Mouse (Mus musculus) embryo, embryonic 11 days (tissue): ENCODE data around the gene Rpl18.

Experiments
- DNase-seq: peaks from one replicate; pipeline ENCODE4 v3.0.0-alpha.2; 2015

The Rpl18 gene

DNA sequence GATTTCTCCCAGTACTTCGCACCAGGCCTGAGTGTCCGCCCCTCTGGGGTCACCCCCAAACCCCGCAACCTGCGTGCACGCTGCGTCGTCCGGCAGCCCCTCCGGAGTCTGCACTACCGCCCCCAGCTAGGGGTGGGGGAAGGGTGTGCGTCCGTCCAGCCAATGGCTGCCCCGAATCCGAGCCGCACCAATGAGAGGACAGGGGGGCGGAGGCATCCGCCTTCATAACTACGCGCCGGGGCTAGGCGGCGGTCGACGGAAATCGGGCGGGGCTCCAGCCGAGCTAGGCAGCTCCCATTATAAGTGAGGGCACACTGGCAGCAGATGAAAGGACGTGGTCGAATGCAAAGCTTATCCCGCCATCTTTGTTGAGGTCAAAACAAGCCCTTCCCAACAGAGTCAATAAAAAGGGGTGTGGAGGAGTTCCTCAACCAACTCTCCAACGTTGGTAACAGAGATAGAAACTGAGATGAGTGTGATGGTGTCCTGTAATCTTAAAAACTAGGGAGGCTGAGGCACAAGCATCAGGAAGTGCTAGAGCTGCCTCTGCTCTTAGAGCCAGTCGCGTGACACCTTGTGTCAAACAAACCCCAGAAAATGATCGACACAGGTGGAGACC, at the start of gene Rpl18:
Gene Rpl18 (plus strand): TSS at position 368 of the 619 bp plus-strand sequence.
- peak; percentile 99 for DNase-seq

- DNase-seq, result no peak
These were observed 49.1 kb upstream of the Rpl18 start, which contains the start of gene Fut2 for GRCm38 (mm10) chr7:45666161-45666560. Gene Fut2, minus strand, starts transcription at chr7:45666394.

GRCm38 (mm10) chr7:45667761-45668160, 47.5 kb upstream of the Rpl18 start:
- no peak for DNase-seq

GRCm38 (mm10) chr7:45668921-45669320, 46.3 kb upstream of the Rpl18 start:
- DNase-seq, result no peak

GRCm38 (mm10) chr7:45677627-45678295, 37.5 kb upstream of the Rpl18 start:
- no peak for DNase-seq

GRCm38 (mm10) chr7:45678513-45678912, 36.7 kb upstream of the Rpl18 start:
- no peak for DNase-seq

GRCm38 (mm10) chr7:45679966-45680621, 35.2 kb upstream of the Rpl18 start:
- no peak for DNase-seq

DNA sequence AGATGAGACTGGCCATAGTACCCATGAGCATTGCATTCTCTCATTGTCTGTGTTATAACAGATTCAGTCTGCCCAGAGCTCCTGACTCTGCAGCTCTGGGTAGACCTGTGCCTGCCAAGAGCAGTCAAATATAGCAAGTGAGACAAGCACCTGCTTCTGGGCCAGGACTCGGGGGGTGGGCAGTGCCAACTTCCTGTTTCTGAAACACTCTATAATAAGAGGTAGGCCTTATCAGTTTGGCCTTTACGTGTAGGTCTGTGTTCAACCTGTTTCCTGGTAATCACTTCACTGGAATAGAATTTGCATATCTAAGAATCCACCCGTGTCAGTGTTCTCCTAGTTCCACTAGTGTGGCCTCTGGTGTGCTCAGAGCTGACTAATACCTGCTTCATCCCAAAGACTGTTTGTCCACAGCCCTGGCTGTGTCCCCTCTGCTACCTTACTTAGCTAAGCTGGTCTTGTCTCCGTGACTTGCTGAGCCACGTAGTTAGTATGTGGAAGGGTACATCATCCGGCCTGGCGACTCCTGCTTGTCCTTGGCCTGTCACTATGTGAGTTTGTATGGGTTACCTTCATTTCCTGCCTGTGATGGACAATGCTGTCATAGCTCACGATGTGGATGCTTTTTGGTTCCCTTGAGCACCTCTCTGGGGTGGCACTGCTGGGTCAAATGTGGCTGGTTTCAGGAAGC, 34.1 kb upstream of the Rpl18 start:
- no peak for DNase-seq

DNA sequence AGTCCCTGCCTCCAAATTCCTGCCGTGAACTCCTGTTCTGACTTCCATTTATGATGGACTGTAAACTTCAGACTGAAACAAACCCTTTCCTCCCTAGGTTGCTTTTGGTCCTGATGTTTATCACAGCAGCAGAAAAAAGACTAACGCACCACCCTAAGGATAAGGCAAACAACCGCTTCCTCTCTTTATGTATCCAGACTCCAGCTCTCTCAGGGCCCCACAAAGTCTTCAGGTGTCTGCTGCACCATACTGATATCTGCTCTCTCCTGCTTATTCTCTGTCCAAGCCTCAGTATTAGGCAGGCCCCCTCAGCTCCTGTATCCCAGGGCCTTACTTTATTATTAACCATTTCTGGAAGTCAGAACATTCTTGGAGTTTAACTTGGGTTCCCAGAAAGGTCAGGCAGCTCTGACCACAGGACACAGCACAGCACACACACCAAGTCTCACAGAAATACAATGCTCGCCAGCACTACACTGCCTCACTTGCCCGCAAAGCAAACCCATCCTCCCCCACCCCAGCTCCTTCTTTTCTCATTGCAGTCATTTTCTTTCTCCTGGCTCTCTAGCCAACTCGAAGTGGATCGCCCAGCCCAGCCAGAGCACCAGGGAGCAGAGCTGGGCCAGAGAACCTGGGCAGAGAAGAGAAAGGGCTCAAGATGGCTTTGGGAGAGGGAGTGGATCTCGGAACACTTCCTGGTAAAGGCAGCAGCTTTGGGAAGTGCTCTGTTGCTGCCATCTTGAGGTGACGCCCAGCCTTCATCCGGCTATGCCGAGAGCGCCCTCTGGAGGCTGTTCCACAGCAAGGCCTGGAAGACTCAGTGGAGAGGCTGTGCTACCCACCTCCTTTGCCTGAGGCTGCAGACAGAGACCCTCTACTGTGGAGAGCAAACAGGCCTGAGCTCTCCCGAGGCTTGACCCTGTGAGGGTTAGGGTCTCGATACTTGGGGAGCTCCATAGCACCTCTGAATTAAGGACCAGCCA, 32.8 kb upstream of the Rpl18 start:
- peak; percentile 94 for DNase-seq

DNA sequence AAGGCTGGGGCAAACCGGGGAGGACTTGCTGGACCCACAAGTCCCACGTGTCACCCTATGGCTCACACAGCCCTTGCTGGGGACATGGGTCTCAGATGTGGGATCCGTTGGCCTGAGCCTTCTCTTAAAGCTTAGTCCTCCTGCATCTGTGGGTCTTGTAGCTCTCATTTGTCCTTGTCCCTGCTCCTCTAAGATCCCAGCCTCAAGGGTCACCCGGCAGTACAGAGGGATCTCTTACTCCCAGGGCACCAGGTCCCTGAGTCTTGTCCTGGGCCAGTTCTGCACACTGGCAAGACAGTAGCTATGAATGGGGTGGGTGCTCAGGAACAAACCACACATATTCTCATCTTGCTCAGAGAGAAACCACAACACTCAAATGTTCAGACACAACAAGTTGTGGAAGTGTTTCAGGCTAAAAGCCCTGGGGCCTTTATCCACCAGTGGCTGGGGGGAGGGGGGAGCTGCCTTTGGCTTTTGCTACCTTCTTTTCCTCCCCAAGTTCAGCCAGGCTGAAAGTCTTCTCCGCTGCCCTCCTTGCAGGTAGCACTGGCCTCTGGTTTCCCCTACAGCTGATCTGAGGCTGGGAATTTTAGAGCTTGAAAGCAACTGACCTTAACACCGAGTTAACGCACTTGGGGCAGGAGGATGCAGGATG, 31.7 kb upstream of the Rpl18 start, which contains the start of gene Ntn5:
Gene Ntn5 (plus strand): TSS at position 627 of the 655 bp plus-strand sequence.
- DNase-seq, result no peak

- no peak for DNase-seq
These were observed 29.4 kb upstream of the Rpl18 start for GRCm38 (mm10) chr7:45685811-45686210.

DNA sequence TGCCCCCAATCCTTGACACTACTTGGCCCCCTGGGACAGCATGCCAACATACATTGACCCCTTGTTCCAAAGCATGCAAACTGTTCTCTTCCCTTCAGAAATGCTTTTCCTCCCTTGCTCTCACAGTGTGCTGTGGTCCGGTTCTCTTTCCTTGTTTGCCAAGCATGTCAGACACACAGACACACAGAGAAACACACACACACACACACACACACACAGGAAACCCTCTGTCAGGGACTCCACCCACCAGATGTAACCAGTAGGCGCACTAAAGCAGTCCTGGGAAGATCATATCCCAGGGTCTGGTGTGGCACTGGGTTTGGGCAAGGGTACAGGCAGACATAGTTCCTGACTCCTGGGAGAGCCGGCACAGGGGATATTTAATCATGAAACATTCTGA, 28.4 kb upstream of the Rpl18 start:
- no peak for DNase-seq

DNA sequence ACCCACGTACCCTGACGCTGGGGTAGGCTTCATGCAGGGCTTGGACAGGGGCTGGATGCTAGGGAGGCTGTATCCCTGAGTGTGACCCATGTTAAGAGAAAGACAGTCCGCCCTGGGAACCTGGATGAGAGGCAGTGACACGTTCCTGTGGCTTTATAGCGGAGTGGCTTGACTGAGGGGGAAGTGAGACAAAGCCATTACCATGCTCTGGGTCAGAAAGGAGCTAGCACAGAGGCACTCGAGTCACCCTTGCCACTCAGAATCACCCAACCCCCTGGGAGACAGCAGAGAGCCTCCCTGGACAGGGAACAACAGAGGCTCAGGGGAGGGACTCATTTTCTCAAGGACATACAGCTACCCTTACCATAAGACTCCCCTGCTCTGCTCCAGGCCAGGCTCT, 26.2 kb upstream of the Rpl18 start:
- no peak for DNase-seq

DNA sequence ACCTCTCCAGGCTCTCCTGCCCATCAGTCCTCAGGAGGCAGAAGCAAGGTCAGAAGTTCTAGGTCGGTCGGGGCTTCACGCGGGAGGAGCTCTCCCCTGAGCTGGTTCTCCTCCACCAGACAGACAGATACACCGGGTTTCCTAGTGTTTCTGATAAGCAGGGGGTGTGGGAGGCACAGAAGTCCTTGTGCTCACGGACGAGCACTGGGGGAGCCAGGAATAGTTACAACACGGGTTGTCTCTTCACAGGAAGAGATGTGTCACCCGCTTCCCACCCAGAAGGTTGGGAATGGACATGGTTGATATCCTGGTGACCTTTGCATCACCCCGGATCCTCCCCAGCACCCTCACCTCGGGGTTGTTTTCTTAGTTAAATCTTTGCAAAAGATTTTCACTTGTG, 25.5 kb upstream of the Rpl18 start:
- DNase-seq, result no peak

- DNase-seq, result no peak
These were observed 22.9 kb upstream of the Rpl18 start for GRCm38 (mm10) chr7:45692364-45692763.

DNA sequence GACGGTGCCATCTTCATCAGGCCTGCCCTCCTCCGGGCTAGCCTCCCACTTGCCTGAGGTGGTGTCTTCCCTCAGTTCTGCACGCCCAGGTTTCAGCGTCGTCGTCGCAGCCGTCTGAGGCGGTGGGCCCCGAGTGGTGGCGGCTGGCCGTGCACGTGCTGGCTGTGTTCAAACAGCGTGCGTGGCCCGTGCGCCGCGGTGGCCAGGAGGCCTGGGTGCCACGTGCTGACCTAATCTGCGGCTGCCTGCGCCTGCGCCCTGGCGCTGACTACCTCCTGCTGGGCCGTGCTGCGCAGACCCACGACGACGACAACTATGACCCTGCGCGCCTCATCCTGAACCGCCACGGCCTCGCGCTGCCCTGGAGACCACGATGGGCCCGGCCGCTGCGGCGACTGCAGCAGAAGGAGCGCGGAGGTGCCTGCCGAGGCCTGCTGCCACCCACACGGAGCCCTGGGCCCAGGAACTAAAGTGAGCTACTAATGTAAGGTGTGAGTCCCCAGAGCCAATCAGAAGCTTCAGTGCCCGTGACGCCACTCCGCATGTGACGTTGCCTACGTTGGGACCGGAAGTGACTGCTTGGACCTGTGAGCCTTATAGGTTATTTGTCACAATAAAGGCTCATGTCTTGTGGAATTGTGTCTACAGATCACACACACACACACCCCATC, 21.2 kb upstream of the Rpl18 start, which contains the start of gene Sec1:
Gene Sec1 (minus strand): TSS at position 482 of the 671 bp plus-strand sequence.
- DNase-seq, result no peak

DNA sequence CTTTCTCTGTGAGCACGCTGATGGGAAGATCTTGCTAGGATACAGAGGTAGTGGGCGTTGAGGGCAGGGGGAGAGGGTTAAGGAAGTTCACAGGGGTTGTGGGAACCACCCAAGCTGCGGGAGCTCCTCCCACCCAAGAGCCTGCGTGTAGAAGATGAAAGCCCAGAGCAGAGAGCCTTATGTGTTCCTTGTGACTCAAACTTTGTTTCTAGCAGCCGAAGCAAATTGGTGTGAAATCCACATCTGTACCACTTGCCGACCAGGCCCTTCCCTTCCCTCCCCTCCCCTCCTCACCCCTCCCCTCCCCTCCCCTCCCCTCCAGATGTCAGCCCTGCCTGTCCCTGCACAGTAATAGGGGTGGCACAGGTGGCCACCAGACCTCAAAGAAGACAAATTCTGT, 20.2 kb upstream of the Rpl18 start:
- DNase-seq, result peak; percentile 63

GRCm38 (mm10) chr7:45697894-45698293, 17.4 kb upstream of the Rpl18 start:
- no peak for DNase-seq

DNA sequence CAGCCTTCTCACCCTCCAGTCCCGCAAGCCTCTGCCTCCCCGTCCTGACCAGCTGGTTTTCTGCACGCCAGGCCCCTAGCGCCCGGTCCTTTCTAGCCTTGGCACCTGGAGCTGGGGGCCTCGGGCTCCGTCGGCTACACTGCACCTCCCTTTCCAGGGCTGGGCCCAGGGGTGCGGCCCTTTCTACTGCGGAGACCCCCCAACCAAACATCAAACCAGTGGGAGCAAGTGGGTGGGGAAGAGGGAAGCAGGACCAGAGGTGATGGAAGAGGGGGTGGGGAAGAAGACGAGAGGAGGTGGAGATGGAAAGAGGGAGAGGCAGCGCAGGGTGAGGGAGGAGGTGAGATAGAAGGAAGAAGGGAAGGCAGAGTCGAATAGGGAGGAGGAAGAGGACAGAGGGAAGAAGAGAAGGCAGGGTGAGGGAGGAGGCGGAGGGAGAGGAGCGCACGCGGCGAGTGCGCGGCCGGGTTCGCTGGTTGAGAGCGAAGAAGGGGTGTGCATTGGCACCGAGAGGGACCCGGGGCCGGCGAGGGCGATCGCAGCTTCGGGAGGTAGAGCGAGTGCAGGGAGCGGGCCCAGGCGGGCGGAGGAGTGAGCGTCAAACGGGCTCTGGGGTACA, 15.6 kb upstream of the Rpl18 start, which contains the start of gene Car11:
Gene Car11 (plus strand): TSS at position 321 of the 619 bp plus-strand sequence.
- DNase-seq, result no peak

GRCm38 (mm10) chr7:45700301-45701015, 14.8 kb upstream of the Rpl18 start:
- peak; percentile 87 for DNase-seq
